In the genomic region with DNA sequence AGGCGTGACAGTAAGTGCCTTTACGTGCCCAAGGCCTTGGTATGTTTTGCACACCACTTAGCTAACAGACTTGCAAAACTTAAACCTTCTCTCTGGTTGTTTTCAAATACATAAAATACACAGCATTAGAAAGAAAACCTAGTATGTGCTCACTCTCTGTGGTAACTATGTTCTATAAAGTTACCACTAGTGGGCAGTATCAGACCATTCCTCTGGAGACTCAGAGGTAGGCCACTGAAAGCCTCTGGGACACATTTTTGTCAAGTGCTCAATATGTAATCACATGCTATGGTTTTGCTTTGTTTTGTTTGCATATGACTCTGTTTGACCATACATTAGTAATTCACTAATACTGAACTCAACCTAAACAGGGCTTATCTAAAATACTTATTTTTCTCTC, we compare ENCODE assay signal across 10 mouse cellular contexts. TPM values are rescaled to one million over a fixed set of nuclear protein-coding genes. Genes with fewer than 3 reads are reported as not detected.
DNase-seq lines count a peak whose midpoint lies in the region; ATAC-seq and TF ChIP-seq lines count a peak whose summit lies in the region.
"Had no signal": no experiment of that assay in that cellular context is flagged by ENCODE, and none has a peak within 500 bp of the region (broad histone marks: within the 10 kb centered on the region; RNA-seq: fewer than 3 reads in every experiment).

No protein-coding gene starts in this region.

- no peak for TF ChIP-seq POLR2A in lung, adult 2 months (IDR thresholded peaks at IDR 0.05; ENCODE audit: borderline replicate concordance, extremely low read depth, low read depth, low read length)

- 94% methylated on average over 2 of the region's 2 CpGs for WGBS in lung, adult 2 months

- 0 out of 2 replicates have a peak, but pooled peaks have one; percentile 28 for ATAC-seq in neutrophil, adult 5-6 weeks (ENCODE audit: extremely low read depth, insufficient number of reproducible peaks, low FRiP score, poor library complexity, severe bottlenecking)

- no peak overlapping the region for H3K4me3 ChIP-seq in lung, adult 2 months (replicated peaks; ENCODE audit: extremely low read depth, low read depth, low read length)

- TF ChIP-seq CTCF in lung, adult 2 months (IDR thresholded peaks at IDR 0.05; ENCODE audit: insufficient read depth, low read length) = no peak

- H3K4me1 ChIP-seq in lung, adult 2 months (ENCODE audit: control insufficient read depth, insufficient read depth, low read length) = peaks cover 10% of the 10 kb centered on the region

- DNase-seq in embryo, embryonic 10 days (ENCODE audit: low spot score) = peak; percentile 79
- DNase-seq in embryo, embryonic 9.5 days (ENCODE audit: extremely low spot score) = no peak
- DNase-seq in lung, postnatal 10 days = peak; percentile 10
- no peak for DNase-seq in lung, adult 2 months
- peak; percentile 73 for DNase-seq in embryo, embryonic 10.5 days (ENCODE audit: low spot score)
- no peak for DNase-seq in gastrocnemius, postnatal 10 days
- DNase-seq in adrenal gland, postnatal 10 days = no peak
- DNase-seq: left cerebral cortex, postnatal 4 days had no signal

RNA-seq across cellular contexts. Expression of gene Wdr61, which starts 2.2 kb away (rescaled TPM):
- 21.8 and 32.1 TPM in 2 replicates for polyA plus RNA-seq in lung, adult 2 months (2012; rRNA removed)
- total RNA-seq in neutrophil, adult 5-6 weeks (2017) = 22.5 and 29.2 TPM in 2 replicates
- total RNA-seq in gastrocnemius, postnatal 10 days (2021) = 10 to 100 TPM; 27.6 to 32.0 TPM
- total RNA-seq in adrenal gland, postnatal 10 days (2021) = 10 to 100 TPM; 74.9 to 78.8 TPM

RNA-seq across cellular contexts. Expression of gene Crabp1, which starts 32.4 kb away (rescaled TPM):
- polyA plus RNA-seq in lung, adult 2 months (2012; rRNA removed) = 3.8 and 6.5 TPM in 2 replicates
- total RNA-seq in neutrophil, adult 5-6 weeks (2017) = not detected in 2 replicates
- 1 to 10 TPM; 2.6 to 4.3 TPM for total RNA-seq in gastrocnemius, postnatal 10 days (2021)
- 1 to 10 TPM; 3.9 to 5.9 TPM for total RNA-seq in adrenal gland, postnatal 10 days (2021)
- polyA plus RNA-seq: C2C12 had no signal

RNA-seq across cellular contexts. Expression of gene Dnaja4, which starts 33.4 kb away (rescaled TPM):
- polyA plus RNA-seq in lung, adult 2 months (2012; rRNA removed) = 14.9 and 18.2 TPM in 2 replicates
- 1.4 and 2.3 TPM in 2 replicates for total RNA-seq in neutrophil, adult 5-6 weeks (2017)
- 10 to 100 TPM; 42.3 to 48.3 TPM for total RNA-seq in gastrocnemius, postnatal 10 days (2021)
- total RNA-seq in adrenal gland, postnatal 10 days (2021) = 10 to 100 TPM in 1 of 2 experiments, 1 to 10 TPM in 1; 10.0 to 16.7 TPM

Comparison
In these comparisons a context has a peak if more than half of its experiments do, and no peak if none do; other contexts are left out.
1. DNase-seq: peak in embryo, embryonic 10 days (single experiment), lung, postnatal 10 days (single experiment) and embryo, embryonic 10.5 days (single experiment); none in embryo, embryonic 9.5 days (single experiment), lung, adult 2 months (single experiment), gastrocnemius, postnatal 10 days (single experiment) and adrenal gland, postnatal 10 days (single experiment).